Mouse (Mus musculus) bone marrow macrophage, adult 2 months (primary cell): ENCODE results near the gene Tnik.

Source experiments
- CTCF ChIP-seq: IDR thresholded peaks from 2 replicates; pipeline ENCODE4 v1.5.1; 2012; ENCODE audit warnings: low read depth, mild to moderate bottlenecking, low read length, moderate library complexity
- POLR2A ChIP-seq: IDR thresholded peaks from 2 replicates; pipeline ENCODE4 v1.6.1; 2012; ENCODE audit warnings: mild to moderate bottlenecking, low read depth, low read length, borderline replicate concordance

- no peak for TF ChIP-seq CTCF
- TF ChIP-seq POLR2A: no peak
These were observed 353.4 kb downstream of the Tnik start for GRCm38 (mm10) chr3:28616386-28616785.
